Mouse (Mus musculus) activated CD4-positive, CD25-positive, alpha-beta regulatory T cell, adult 9 weeks (primary cell): ENCODE results near the gene Gmps. TPM values are rescaled to one million over a fixed set of nuclear protein-coding genes. Genes with fewer than 3 reads are reported as not detected.

Experiments
- polyA plus RNA-seq: library from polyadenylated mRNA; unstranded; fragments of 100-300 nt; shearing (Covaris generic); gene quantifications from one replicate; pipeline ENCODE4 v1.2.1, GENCODE M21; 2017

The Gmps gene
- polyA plus RNA-seq, result 26.8 TPM

GRCm38 (mm10) chr3:63975955-63976908 is at the start of gene Gmps:
Gene Gmps, plus strand, starts transcription at chr3:63976106.

GRCm38 (mm10) chr3:63928878-63929859 is 46.7 kb upstream of the Gmps start, which contains the start of gene E130311K13Rik:
Gene E130311K13Rik, minus strand, starts transcription at chr3:63929472.

GRCm38 (mm10) chr3:63964100-63964921 is 11.6 kb upstream of the Gmps start, which contains the start of gene Slc33a1:
Gene Slc33a1, minus strand, starts transcription at chr3:63964768.

Other genes starting within 250 kb of the Gmps start
- 0.11 TPM for gene Plch1, start 76.6 kb upstream of the Gmps start, polyA plus RNA-seq
- gene E130311K13Rik, start 46.6 kb upstream of the Gmps start, polyA plus RNA-seq, result 12.2 TPM
- 23.1 TPM for gene Slc33a1, start 11.3 kb upstream of the Gmps start, polyA plus RNA-seq
- not detected for gene Vmn2r1, start 105.4 kb downstream of the Gmps start, polyA plus RNA-seq
- not detected for gene Vmn2r2, start 165.8 kb downstream of the Gmps start, polyA plus RNA-seq